Mouse (Mus musculus): ENCODE results near the gene Trir. TPM values are rescaled to one million over a fixed set of nuclear protein-coding genes. Genes with fewer than 3 reads are reported as not detected.

The Trir gene
- total RNA-seq, 1 experiment from 2014 or later, result 154 TPM

DNA sequence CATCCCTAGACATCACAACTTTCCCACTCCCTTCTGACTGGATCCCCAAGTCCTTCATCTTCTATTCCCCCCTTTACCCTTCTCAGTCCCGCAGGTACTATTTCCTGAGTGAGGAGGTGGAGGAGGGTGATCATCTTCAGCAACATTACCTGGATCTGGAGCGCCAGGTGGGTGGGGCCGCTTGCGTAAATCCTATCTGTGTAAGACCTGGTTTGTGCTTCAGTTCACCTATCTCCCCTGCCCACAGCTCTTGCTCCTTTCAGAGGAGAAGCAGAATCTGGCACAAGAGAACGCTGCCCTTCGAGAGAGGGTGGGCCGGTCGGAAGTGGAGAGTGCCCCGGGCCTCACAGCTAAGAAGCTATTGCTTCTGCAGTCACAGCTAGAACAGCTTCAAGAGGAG lies 32.2 kb upstream of the Trir start:
- DNase-seq, result no peak

DNA sequence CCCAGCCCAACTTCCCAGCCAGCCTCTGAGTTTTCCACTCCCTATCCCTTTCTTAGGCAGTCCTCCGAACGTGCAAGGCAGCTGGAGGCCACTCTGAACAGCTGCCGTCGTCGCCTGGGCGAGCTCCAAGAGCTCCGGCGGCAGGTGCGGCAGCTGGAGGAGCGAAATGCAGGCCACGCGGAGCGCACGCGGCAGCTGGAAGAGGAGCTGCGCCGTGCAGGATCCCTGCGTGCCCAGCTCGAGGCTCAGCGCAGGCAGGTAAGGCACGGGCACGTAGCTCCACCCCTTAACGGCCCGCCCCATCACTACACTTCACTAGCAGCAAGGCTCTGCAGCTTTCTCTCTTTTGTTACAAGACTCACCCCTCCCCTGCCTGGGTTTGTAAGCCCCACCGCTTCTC lies 30.9 kb upstream of the Trir start:
- no peak for DNase-seq

DNA sequence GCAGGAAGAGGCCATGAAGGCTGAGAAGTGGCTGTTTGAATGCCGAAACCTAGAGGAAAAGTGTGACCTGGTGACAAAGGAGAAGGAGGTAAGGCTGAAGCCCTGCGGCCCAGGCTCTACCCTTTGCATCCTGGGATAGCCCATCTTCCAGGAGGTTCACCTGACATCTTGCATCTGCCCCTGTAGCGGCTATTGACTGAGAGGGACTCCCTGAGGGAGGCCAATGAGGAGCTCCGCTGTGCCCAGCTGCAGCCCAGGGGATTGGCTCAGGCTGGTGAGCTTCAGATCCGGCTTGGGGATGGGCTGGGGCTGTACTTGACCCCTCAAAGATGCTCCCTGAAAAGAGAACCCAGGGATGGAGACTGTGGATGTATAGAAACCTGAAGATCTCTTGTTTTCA lies 29.6 kb upstream of the Trir start:
- DNase-seq, result no peak

- DNase-seq, result peak; percentile 94
These were observed 28.9 kb upstream of the Trir start for GRCm38 (mm10) chr8:84997649-84998295.

GRCm38 (mm10) chr8:85007686-85008085 lies 18.9 kb upstream of the Trir start:
- peak; percentile 82 for DNase-seq

DNA sequence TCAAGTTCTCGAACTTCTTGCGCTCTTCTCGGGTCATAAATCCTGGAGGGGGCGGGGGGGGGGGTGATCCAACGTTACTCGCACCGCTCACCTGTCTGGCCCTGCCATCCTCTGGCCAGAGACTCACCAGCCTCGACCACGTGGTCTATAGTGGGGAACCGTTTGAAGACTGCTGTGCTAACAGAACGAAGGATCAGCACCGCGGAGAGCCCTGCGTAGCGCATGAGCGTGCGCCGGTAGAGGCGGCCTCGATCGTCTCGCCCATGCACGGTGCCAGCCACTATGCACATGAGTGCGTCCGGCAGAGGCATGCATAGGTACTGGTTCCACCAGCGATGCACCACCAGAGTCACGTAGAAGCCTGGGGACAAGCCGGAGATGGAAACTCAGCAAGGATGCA lies 15.4 kb upstream of the Trir start:
- DNase-seq, result no peak

DNA sequence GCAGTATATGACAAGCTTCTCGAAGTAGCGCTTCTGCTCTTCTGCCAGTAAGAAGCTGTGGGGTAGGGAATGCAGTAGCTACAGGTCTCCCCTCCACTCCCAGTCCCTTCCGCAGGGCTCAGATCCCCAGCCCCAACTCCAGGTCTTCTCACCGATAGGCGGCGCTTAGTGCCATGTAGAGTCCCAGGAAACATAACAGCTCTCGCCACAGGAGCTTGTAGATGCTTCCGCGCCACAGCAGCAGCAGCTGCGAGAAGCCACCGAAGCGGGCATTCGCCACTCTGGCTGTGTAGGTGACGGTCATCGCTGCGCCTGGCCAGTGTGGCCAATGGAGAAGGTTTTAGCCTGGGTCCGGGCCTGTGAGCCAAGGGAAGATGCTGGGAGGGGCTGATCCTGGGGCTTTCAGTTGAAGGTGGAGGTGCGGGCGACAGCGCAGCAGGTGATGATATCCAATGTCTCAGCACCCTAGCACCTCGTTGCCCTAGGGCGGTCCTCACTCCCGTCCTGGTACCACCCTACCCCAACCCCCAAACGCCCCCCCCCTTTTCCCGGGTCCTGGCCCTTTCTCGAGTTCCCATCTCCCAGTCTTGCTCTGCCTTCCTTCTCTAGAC lies 13.3 kb upstream of the Trir start:
- peak; percentile 83 for DNase-seq

- DNase-seq, result no peak
These were observed 12.2 kb upstream of the Trir start, which contains the start of gene Best2 for GRCm38 (mm10) chr8:85014431-85014830. Best2 (minus strand) TSS chr8:85014531.

DNA sequence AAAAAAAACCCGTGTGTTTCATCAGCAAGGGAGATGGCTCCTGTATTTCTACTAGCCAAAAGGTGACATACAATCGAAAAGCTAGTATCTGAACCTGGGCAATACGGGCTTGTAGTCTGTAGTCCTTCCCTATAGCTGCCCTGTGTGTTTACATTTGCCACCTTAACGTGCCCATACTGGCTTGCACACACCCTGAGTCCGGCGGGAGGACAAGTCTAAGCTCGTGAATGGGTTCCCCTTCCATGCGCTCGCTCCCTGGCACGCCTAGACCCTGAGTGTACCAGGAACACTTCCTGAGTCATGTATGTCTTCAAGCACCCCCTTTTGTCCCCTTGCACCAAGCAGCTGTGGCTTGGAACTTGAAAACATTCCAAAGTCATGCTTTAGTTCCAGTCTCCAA lies 9.9 kb upstream of the Trir start:
- no peak for DNase-seq

GRCm38 (mm10) chr8:85017209-85017608 lies 9.4 kb upstream of the Trir start:
- no peak for DNase-seq

- no peak for DNase-seq
These were observed 5.0 kb upstream of the Trir start for GRCm38 (mm10) chr8:85021514-85022055.

DNA sequence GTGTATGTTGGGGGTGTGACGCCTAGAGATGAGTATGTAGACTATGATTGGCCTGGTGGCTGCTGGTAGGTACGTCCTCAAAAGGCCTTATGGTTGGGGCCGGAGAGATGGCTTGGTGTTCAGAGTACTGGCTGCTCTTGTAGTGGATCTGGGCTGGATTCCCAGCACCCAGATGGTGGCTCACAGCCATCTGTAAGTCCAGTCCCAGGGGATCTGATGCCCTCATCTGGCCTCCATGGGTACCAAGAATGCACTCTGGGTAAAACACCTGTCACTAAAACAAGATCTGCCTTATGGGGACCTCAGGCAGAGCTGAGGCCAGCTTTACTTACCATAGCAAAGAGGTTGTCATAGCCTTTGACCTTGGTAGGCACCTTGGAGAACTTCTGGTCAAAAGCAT lies 2.8 kb upstream of the Trir start:
- no peak for DNase-seq

DNA sequence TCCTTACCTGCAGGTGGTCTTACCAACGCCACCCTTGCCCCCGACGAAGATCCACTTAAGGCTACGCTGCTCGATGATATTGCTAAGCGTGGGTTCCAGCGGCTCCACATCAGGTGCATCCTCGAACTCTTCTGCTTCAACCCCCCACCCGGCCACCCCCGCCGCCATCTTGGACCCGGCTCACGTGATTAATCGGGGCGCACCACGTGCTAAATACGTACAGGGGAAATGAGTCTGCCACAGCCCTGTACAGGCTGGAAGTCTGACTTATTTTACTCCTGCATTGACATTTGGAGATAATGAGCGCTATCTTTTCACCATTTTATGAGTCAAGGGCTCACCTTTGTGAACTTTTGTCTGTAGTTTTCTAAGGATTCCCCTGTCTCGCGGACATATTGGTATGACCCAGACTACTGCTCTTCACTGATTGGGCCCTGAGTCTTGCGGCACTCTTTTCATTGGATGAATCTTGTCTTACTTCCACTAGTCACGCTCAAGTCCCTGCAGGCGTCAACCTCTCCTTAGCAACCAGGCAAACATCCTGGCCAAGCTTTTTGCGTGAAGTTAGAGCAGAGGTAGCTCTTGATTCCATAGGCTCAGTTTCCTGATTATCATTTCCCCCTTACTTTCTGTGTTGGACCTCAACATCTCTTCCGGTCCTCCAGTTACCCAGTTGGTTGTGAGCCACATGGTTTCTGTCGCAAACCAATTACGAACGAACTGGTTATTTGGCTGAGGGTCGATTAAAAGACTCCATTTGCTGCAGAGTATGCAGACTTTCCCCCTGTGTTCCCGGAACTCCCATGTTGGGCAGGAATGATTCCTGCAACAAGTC lies 1.3 kb upstream of the Trir start, which contains the start of gene Asna1:
Gene Asna1, minus strand, starts transcription at position 184 of the 835 bp plus-strand sequence.
- DNase-seq, result peak; percentile 90

DNA sequence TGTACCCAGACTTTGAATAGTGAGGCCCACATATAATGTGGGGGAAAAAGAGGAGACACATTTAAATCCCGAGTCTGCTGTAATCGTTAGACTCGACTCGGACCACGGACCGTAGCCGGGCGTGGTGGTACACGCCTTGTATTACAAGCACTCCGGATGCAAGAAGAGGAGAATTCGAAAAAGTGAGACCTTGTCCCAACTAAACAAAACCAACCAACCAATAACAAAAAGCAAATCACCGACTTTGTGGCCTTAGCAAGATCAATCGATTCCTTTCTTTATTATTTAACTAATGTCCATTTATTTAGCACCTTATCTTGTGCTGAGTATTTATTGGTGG lies 863 bp downstream of the Trir start:
- DNase-seq, result no peak

- no peak for DNase-seq
These were observed 1.3 kb downstream of the Trir start for GRCm38 (mm10) chr8:85027922-85028321.

GRCm38 (mm10) chr8:85029271-85029670 lies 2.6 kb downstream of the Trir start:
- DNase-seq, result no peak

DNA sequence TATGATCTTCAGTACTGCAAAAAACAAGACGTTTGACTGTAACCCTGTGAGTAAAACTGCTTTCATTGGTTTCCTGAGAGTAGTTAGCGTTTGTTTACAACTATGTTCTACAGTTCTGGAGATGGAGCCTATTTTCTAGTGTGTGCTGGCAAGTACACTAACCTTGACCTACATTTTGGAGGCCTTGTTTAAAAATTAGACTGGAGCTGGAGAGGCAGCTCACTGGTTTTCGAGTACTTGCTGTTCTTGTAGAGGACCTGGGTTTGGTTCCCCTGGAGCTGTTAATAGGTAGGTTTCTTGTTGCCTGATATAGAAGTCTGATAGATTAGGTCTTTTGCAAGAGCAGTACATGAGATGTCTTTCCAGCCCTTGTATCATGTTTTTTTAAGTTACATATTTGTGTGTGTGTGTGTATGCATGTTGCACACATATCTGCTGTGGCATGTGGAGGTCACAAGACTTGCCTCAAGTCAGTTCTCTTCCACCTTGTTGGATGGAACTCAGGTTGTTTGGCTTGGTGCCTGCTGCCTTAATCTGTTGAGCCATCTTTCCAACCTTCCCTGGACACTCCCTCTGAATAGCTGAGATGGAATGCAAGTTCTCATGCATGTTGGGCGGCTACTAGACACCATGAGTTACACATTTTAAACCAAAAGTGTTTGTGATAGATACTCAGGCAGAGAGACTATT lies 6.1 kb downstream of the Trir start:
- peak; percentile 42 for DNase-seq

GRCm38 (mm10) chr8:85033867-85034266 lies 7.2 kb downstream of the Trir start:
- no peak for DNase-seq

GRCm38 (mm10) chr8:85034764-85035163 lies 8.1 kb downstream of the Trir start:
- peak; percentile 90 for DNase-seq

DNA sequence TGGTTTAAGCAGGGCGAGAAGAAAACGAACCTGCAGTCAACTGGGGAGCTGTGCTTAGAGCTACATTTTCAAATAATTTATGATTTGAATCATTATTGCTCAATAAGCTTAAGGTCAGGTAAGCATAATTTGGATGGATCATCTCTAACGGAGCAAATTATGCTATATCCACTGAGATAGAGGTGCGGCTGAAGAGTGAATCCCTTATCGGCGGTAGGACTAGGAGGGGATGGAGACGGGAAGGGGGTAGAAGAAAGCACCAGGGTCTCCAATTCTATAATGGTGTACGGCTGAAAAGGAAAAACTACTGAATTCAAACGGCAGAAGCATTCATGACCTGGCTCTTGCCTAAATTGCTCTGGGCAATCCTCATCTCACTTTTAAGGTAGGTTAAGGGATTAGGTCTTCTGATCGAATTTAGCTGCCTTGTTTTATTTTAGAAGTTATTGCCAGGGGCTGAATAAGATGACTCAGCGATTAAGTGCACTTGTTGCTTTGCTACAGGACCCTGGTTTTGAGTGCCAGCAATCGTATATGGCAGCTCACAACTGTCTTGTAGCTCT lies 8.6 kb downstream of the Trir start:
- DNase-seq, result no peak

DNA sequence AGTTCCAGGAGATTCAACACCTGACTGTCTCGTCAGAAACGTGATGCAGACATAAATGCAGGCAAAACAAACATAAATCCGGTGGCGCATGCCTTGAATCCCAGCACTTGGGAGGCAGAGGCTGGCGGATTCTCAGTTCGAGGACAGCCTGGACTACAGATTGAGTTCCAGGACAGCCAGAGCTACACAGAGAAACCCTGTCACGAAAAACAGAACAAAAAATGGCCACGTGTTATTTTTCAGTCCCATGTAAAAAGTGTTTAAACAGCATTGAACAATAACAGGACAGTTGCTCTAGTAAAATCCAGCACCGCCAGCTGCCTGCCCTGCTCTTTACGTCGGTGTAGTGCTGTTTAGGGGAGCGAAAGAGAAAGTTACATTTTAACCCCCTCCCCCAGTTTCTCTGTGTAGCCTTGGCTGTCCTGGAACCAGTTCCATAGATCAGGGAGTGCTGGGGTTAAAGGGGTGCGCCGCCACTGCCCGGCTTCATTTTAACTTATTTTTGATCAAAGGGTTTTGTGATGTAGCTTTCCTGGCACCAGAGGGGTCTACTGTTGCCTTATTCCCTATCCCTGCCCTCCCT lies 9.2 kb downstream of the Trir start:
- peak; percentile 45 for DNase-seq

DNA sequence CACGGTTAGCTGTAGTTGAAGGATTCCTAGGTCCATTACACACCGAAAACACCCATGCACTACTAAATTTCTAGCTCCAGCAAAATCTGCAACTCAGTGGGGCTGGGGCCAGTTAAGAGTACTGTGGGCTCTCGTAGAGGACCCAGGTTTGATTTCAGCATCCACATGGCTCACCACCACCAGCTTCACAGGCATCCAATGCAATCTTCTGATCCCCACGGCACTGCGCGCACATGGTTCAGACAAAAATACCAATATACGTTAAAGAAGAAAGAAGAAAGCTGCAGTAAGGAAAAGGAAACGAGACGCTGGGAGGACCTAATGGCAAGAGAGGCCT lies 9.7 kb downstream of the Trir start:
- DNase-seq, result no peak

Measured in adrenal gland, postnatal 14 days (tissue).